Mouse (Mus musculus) limb, embryonic 11.5 days (tissue): Measurements from ENCODE around the gene Rapgef4. TPM values are rescaled to one million over a fixed set of nuclear protein-coding genes. Genes with fewer than 3 reads are reported as not detected.

Experiments
- ATAC-seq: fragments of 200-750 bp; cut with Nextera tagmentation; 2 replicates; pipeline ENCODE4 v1.8.0; 2017; ENCODE audit warnings: low read depth; ENCODE audit not compliant: insufficient number of reproducible peaks, low FRiP score, low TSS enrichment
- DNase-seq: peaks from one replicate; pipeline ENCODE4 v3.0.0-alpha.2; 2015; ENCODE audit warnings: low spot score
- H3K27ac ChIP-seq: fragments of 300-500 bp; sonication (generic); replicated peaks from 2 replicates; pipeline ENCODE4 v1.5.1; 2014; ENCODE audit warnings: low read depth, mild to moderate bottlenecking, low read length
- H3K27me3 ChIP-seq: fragments of 300-500 bp; sonication (generic); 2 replicates; pipeline ENCODE4 v1.6.1; 2014; ENCODE audit warnings: mild to moderate bottlenecking, low read length, mixed read lengths; ENCODE audit not compliant: control insufficient read depth, insufficient read depth
- H3K36me3 ChIP-seq: fragments of 300-500 bp; sonication (generic); 2 replicates; pipeline ENCODE4 v1.6.1; 2014; ENCODE audit warnings: mild to moderate bottlenecking, low read length, moderate library complexity, mixed read lengths; ENCODE audit not compliant: control insufficient read depth, insufficient read depth
- H3K4me1 ChIP-seq: fragments of 300-500 bp; sonication (generic); 2 replicates; pipeline ENCODE4 v1.6.1; 2014; ENCODE audit warnings: low read length, mixed read lengths; ENCODE audit not compliant: control insufficient read depth, insufficient read depth
- H3K4me2 ChIP-seq: fragments of 300-500 bp; sonication (generic); 2 replicates; pipeline ENCODE4 v1.6.1; 2014; ENCODE audit warnings: low read depth, mild to moderate bottlenecking, moderate library complexity; ENCODE audit not compliant: severe bottlenecking
- H3K4me3 ChIP-seq: fragments of 300-500 bp; sonication (generic); 2 replicates; pipeline ENCODE4 v1.5.1; 2014; ENCODE audit warnings: low read depth, low read length
- H3K9ac ChIP-seq: fragments of 300-500 bp; sonication (generic); 2 replicates; pipeline ENCODE4 v1.6.1; 2014; ENCODE audit warnings: mild to moderate bottlenecking, low read length
- H3K9me3 ChIP-seq: fragments of 300-500 bp; sonication (generic); 2 replicates; pipeline ENCODE4 v1.6.1; 2016; ENCODE audit warnings: low read length; ENCODE audit not compliant: control insufficient read depth
- WGBS: fragments of 180-500 bp; shearing (Covaris S2); extraction: QIAGEN DNeasy Blood & Tissue Kit; methylation state at CpG from one replicate; pipeline ENCODE4 v1.1.7; 2014; 5-methylcytosine and 5-hydroxymethylcytosine counted together
- polyA plus RNA-seq: library from polyadenylated mRNA; unstranded; fragments of >200 nt; fragmentation: Nextera tagmentation; extraction: Ambion mirVana; gene quantifications from 2 replicates; pipeline ENCODE4 v1.2.1, GENCODE M21; 2014

Rapgef4 gene
- polyA plus RNA-seq, 1 experiment from 2014 or later = 0.88 TPM

GRCm38 (mm10) chr2:72241714-72242472 is 260.9 kb downstream of the Rapgef4 start:
- Histone ChIP-seq H3K4me3 (no peak overlapping the region), H3K27ac (no peak overlapping the region)

DNA sequence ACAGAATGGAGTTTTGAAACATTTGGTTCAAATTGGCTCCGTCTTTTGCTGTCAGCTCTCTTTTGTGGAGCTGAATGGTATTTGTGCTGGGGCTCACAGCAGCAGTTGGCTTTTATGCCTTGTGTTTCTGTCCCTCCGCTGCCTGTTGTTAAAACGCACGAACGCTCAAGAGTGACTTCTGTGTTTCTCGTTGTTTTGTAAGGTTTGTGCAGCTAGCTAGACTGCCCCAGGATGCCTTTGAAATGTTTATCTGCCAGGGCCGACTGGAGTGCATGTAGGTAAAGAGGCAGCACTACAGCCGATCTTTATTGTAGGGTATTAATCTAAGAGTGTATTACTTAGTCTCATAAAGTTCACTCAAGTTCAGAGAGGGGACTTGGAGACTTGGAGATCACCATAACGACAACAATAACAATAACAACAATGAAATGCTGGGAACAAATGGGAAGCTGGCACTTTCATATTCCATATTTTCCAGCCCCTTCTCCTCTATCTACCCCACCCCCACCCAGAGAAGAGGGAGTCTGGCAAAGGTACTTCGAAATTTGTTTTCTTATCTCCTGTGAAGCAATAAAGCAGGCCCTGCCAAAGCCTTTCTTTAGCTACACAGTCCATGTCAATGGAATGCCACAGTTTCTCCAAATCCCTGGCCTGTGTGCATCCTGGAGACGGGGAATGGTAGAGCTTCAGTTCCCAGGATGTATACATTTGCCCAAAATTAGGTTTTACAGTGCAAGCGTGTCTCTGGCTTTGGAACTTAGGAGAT is 262.1 kb downstream of the Rapgef4 start:
- no peak for DNase-seq
- Histone ChIP-seq H3K4me3 (no peak overlapping the region), H3K4me2 (no peak overlapping the region), H3K27me3 (no peaks in the 10 kb centered on the region), H3K27ac (no peak overlapping the region), H3K36me3 (no peaks in the 10 kb centered on the region; the same call in 1 of the 2 replicates), H3K4me1 (peaks cover 3% of the 10 kb centered on the region; the same call in 1 of the 2 replicates), H3K9ac (no peak overlapping the region), H3K9me3 (no peaks in the 10 kb centered on the region)
- ATAC-seq = no peak
- 57% methylated on average over 12 of the region's 12 CpGs for WGBS

More at GRCm38 (mm10) chr2:72241714-72242472, 260.9 kb downstream of the Rapgef4 start:
- H3K27me3 ChIP-seq = no peaks in the 10 kb centered on the region
- ATAC-seq (no peak), DNase-seq (no peak)
- H3K4me1 ChIP-seq = peaks cover 3% of the 10 kb centered on the region; the same call in 1 of the 2 replicates
- no peak overlapping the region for H3K4me2 ChIP-seq
- 51% methylated on average over 14 of the region's 14 CpGs for WGBS
- no peaks in the 10 kb centered on the region for H3K36me3 ChIP-seq
- no peaks in the 10 kb centered on the region for H3K9me3 ChIP-seq
- H3K9ac ChIP-seq = no peak overlapping the region

- Histone ChIP-seq H3K27ac (no peak overlapping the region), H3K9ac (no peak overlapping the region), H3K36me3 (no peaks in the 10 kb centered on the region; the same call in 1 of the 2 replicates), H3K4me3 (no peak overlapping the region), H3K4me1 (peaks cover 7% of the 10 kb centered on the region), H3K4me2 (no peak overlapping the region), H3K9me3 (no peaks in the 10 kb centered on the region), H3K27me3 (no peaks in the 10 kb centered on the region)
- WGBS = 88% methylated on average over 4 of the region's 4 CpGs
- DNase-seq (no peak), ATAC-seq (no peak)
Measured at GRCm38 (mm10) chr2:72245631-72246030, 264.6 kb downstream of the Rapgef4 start.

- no peak overlapping the region for H3K27ac ChIP-seq
- H3K27me3 ChIP-seq = no peaks in the 10 kb centered on the region
- H3K4me1 ChIP-seq = peaks cover 7% of the 10 kb centered on the region
- 92% methylated on average over 11 of the region's 11 CpGs for WGBS
- no peak for DNase-seq
- no peaks in the 10 kb centered on the region for H3K9me3 ChIP-seq
- H3K4me2 ChIP-seq = no peak overlapping the region
- no peak for ATAC-seq
- H3K4me3 ChIP-seq = no peak overlapping the region
- no peak overlapping the region for H3K9ac ChIP-seq
- H3K36me3 ChIP-seq = no peaks in the 10 kb centered on the region; the same call in 1 of the 2 replicates
Measured at GRCm38 (mm10) chr2:72246376-72246775, 265.3 kb downstream of the Rapgef4 start.

- H3K9me3 ChIP-seq = no peaks in the 10 kb centered on the region
- H3K27me3 ChIP-seq = no peaks in the 10 kb centered on the region
- H3K4me2 ChIP-seq = no peak overlapping the region
- DNase-seq = no peak
- no peak overlapping the region for H3K4me3 ChIP-seq
- no peak overlapping the region for H3K27ac ChIP-seq
- no peak for ATAC-seq
- no peaks in the 10 kb centered on the region; the same call in 1 of the 2 replicates for H3K36me3 ChIP-seq
- H3K9ac ChIP-seq = no peak overlapping the region
- peaks cover 4% of the 10 kb centered on the region; the same call in 1 of the 2 replicates for H3K4me1 ChIP-seq
- WGBS = 85% methylated on average over 6 of the region's 6 CpGs
Measured at GRCm38 (mm10) chr2:72247819-72248218, 266.8 kb downstream of the Rapgef4 start.

- Histone ChIP-seq H3K4me2 (no peak overlapping the region), H3K27ac (no peak overlapping the region), H3K9me3 (no peaks in the 10 kb centered on the region), H3K27me3 (no peaks in the 10 kb centered on the region), H3K4me1 (peaks cover 4% of the 10 kb centered on the region; the same call in 1 of the 2 replicates), H3K9ac (no peak overlapping the region), H3K36me3 (no peaks in the 10 kb centered on the region; the same call in 1 of the 2 replicates), H3K4me3 (no peak overlapping the region)
- ATAC-seq (no peak), DNase-seq (no peak)
- WGBS = 55% methylated on average over 18 of the region's 18 CpGs
Measured at GRCm38 (mm10) chr2:72252510-72253505, 271.8 kb downstream of the Rapgef4 start.

GRCm38 (mm10) chr2:72253882-72254281 is 272.8 kb downstream of the Rapgef4 start:
- Histone ChIP-seq H3K36me3 (no peaks in the 10 kb centered on the region), H3K27ac (no peak overlapping the region), H3K4me2 (no peak overlapping the region), H3K4me3 (no peak overlapping the region), H3K9ac (no peak overlapping the region), H3K9me3 (no peaks in the 10 kb centered on the region), H3K27me3 (no peaks in the 10 kb centered on the region), H3K4me1 (peaks cover 4% of the 10 kb centered on the region; the same call in 1 of the 2 replicates)
- ATAC-seq (no peak), DNase-seq (no peak)
- 78% methylated on average over 4 of the region's 4 CpGs for WGBS
